Mouse (Mus musculus): ENCODE results near the gene Celf6. TPM values are rescaled to one million over a fixed set of nuclear protein-coding genes. Genes with fewer than 3 reads are reported as not detected.

Gene Celf6
- total RNA-seq, 1 experiment = 0.13 TPM

DNA sequence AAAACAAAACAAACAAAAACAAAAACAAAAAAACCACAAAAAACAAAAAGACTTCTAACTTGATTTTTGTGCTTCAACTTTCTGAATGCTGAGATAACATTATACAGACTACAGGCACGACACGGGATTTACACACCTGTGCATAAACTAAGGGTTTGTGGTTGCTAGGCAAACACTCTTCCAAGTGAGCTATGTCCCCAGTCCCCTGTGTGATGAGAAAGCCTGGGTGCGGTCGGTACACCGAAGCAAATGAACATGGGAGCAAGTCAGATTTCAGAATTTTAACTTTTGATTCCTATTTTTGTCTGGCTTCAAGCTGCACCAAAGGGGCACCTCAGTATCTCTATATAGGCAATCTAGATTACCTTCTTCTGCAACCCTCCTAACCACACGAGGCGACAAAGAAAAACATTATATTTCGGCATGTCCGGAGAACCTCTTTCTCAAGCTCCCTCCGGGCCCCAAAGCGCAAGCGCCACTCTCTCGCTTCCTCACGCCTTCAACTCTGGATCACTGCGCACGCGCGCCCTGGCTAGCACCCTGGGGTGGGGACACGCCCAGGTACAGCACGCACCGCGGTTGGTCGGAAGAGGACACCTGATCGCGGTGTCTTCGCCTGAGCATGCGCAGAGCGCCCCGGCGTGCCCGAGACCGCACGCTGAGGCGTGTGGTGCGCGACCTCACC lies 39.0 kb downstream of the Celf6 start, which contains the start of gene Parp6:
Parp6 (plus strand) TSS at position 663 of the 685 bp plus-strand sequence.
- Histone ChIP-seq H3K9me3 (ENCODE audit: control insufficient read depth, insufficient read depth, low read depth, low read length) (no peaks in the 10 kb centered on the region), H3K9ac (ENCODE audit: insufficient read depth, low read depth, low read length, poor library complexity, severe bottlenecking) (peak within 1 kb of the TSS; percentile 84), H3K4me3 (ENCODE audit: insufficient read depth in 1 of 2, low read depth in 1 of 2, low read length in 2 of 2, poor library complexity in 1 of 2, severe bottlenecking in 1 of 2) (peak within 1 kb of the TSS; percentile 82 to 84), H3K36me3 (ENCODE audit: control insufficient read depth, insufficient read depth, low read length, poor library complexity, severe bottlenecking) (no peaks in the 10 kb centered on the region), H3K27ac (ENCODE audit: insufficient read depth, low read depth, low read length, poor library complexity, severe bottlenecking) (peak within 1 kb of the TSS; percentile 15; the same call in 1 of the 2 replicates), H3K4me1 (ENCODE audit: control insufficient read depth in 2 of 2, insufficient read depth in 2 of 2, low read length in 2 of 2, poor library complexity in 1 of 2) (peaks cover 9 to 12% of the 10 kb centered on the region in 2 experiments)
- TF ChIP-seq ZC3H11A (IDR thresholded peaks at IDR 0.05; ENCODE audit: borderline replicate concordance, low read depth, low read length) (no peak), CHD2 (IDR thresholded peaks at IDR 0.05; ENCODE audit: low read depth, low read length) (no peak), HCFC1 (IDR thresholded peaks at IDR 0.05; ENCODE audit: borderline replicate concordance, insufficient read depth, low read length) (no peak), ZNF384 (IDR thresholded peaks at IDR 0.05; ENCODE audit: low read depth, low read length) (no peak)
- in situ Hi-C loops (cut with MboI; ENCODE audit: low sequenced_read_pairs in 2 of 2, unreplicated experiment in 2 of 2) = no loop called here
- peak; percentile 97 for DNase-seq (ENCODE audit: low read depth, low spot score)

DNA sequence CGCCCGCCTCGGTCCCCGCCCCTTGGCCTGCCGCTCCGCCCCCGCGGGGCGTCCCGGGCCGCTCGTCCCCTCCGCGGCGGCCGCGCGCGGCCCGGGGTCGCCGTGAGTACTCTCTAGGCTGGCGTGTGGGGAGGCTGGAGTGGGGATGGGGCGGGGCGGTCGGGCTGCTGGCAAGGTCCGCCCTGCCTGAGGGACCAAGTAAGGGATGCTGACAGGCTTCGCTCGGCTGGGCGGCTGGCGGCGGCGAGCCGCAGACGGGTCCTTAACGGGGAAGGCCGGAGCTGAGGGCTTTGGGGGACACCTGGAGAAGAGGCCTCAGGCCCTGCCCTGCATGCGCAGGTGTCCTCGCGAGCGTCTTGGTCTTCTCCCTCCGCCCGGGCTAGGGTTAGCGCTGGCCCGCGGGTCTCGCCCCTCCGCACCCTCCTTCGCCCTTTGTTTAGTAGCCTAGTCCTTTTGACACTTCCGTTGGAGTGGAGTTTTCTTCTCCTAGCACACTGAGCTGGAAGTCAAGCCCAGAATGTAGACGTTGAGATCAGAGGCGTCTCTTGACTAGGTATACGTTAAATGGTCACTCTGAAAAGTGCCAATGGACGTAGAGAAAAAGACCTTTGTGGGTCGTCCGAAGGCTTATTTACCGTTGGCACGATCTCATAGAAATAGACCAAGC lies 39.7 kb downstream of the Celf6 start:
- TF ChIP-seq ZC3H11A (IDR thresholded peaks at IDR 0.05; ENCODE audit: borderline replicate concordance, low read depth, low read length) = no peak
- TF ChIP-seq ZNF384 (IDR thresholded peaks at IDR 0.05; ENCODE audit: low read depth, low read length) = no peak
- TF ChIP-seq HCFC1 (IDR thresholded peaks at IDR 0.05; ENCODE audit: borderline replicate concordance, insufficient read depth, low read length) = no peak
- no peak for TF ChIP-seq MAFK (IDR thresholded peaks at IDR 0.05; ENCODE audit: insufficient read depth, low read depth, low read length)
- Histone ChIP-seq H3K36me3 (ENCODE audit: control insufficient read depth, insufficient read depth, low read length, poor library complexity, severe bottlenecking) (no peaks in the 10 kb centered on the region), H3K27ac (ENCODE audit: insufficient read depth, low read depth, low read length, poor library complexity, severe bottlenecking) (0 out of 2 replicates have a peak overlapping the region, but pooled peaks have one; percentile 15), H3K4me3 (ENCODE audit: insufficient read depth in 1 of 2, low read depth in 1 of 2, low read length in 2 of 2, poor library complexity in 1 of 2, severe bottlenecking in 1 of 2) (peak overlapping the region; percentile 82 to 84), H3K4me1 (ENCODE audit: control insufficient read depth in 2 of 2, insufficient read depth in 2 of 2, low read length in 2 of 2, poor library complexity in 1 of 2) (peaks cover 8 to 9% of the 10 kb centered on the region in 2 experiments; a peak in 3 of 4 replicates), H3K9ac (ENCODE audit: insufficient read depth, low read depth, low read length, poor library complexity, severe bottlenecking) (peak overlapping the region; percentile 84), H3K9me3 (ENCODE audit: control insufficient read depth, insufficient read depth, low read depth, low read length) (no peaks in the 10 kb centered on the region)
- in situ Hi-C loops (cut with MboI; ENCODE audit: low sequenced_read_pairs in 2 of 2, unreplicated experiment in 2 of 2) = no loop called here
- no peak for DNase-seq (ENCODE audit: low read depth, low spot score)

DNA sequence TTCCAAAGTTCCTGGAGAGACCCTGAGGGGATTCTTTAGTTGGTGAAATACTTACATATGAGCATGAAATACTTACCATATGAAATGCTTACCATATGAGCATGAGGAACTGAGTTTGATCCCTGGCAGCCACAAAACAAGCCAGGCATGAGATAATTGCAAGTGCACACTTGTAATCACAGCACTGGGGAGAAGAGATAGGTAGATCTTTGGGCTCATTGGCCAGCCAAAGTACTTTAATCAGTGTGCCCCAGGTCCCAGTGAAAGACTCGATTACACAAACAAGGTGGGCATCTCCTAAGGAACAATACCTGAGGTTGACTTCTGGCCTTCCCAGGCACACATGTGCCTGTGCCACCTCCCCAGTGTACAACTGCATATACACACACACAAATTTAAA lies 60.7 kb downstream of the Celf6 start:
- H3K27ac ChIP-seq (ENCODE audit: insufficient read depth, low read depth, low read length, poor library complexity, severe bottlenecking) = no peak overlapping the region
- no peak overlapping the region for H3K4me3 ChIP-seq (ENCODE audit: insufficient read depth in 1 of 2, low read depth in 1 of 2, low read length in 2 of 2, poor library complexity in 1 of 2, severe bottlenecking in 1 of 2)
- peaks cover 6% of the 10 kb centered on the region for H3K36me3 ChIP-seq (ENCODE audit: control insufficient read depth, insufficient read depth, low read length, poor library complexity, severe bottlenecking)
- TF ChIP-seq MAFK (IDR thresholded peaks at IDR 0.05; ENCODE audit: insufficient read depth, low read depth, low read length) = no peak
- in situ Hi-C loops (cut with MboI; ENCODE audit: low sequenced_read_pairs in 2 of 2, unreplicated experiment in 2 of 2) = no loop called here
- no peak overlapping the region for H3K9ac ChIP-seq (ENCODE audit: insufficient read depth, low read depth, low read length, poor library complexity, severe bottlenecking)
- no peak for DNase-seq (ENCODE audit: low read depth, low spot score)
- H3K9me3 ChIP-seq (ENCODE audit: control insufficient read depth, insufficient read depth, low read depth, low read length) = no peaks in the 10 kb centered on the region
- no peaks in the 10 kb centered on the region for H3K4me1 ChIP-seq (ENCODE audit: control insufficient read depth in 2 of 2, insufficient read depth in 2 of 2, low read length in 2 of 2, poor library complexity in 1 of 2)

DNA sequence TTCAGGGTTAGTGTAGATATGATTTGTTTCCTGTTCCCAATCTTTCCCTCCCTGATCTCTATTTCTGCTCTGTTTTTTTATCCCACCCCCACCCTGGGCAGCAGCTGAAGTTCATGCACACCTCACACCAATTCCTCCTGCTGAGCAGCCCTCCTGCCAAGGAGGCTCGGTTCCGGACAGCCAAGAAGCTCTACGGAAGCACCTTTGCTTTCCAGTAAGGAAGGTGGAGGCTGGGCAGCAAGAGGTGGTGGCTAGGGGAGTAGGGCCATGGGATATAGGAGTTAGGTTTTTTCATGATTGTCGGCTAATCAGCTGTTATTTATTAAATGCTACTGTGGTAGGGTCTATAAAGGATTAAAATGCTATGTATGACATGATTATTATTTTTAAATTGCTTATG lies 62.2 kb downstream of the Celf6 start:
- Histone ChIP-seq H3K27ac (ENCODE audit: insufficient read depth, low read depth, low read length, poor library complexity, severe bottlenecking) (no peak overlapping the region), H3K9me3 (ENCODE audit: control insufficient read depth, insufficient read depth, low read depth, low read length) (no peaks in the 10 kb centered on the region), H3K9ac (ENCODE audit: insufficient read depth, low read depth, low read length, poor library complexity, severe bottlenecking) (no peak overlapping the region), H3K36me3 (ENCODE audit: control insufficient read depth, insufficient read depth, low read length, poor library complexity, severe bottlenecking) (peaks cover 5% of the 10 kb centered on the region; the same call in 1 of the 2 replicates), H3K4me3 (ENCODE audit: insufficient read depth in 1 of 2, low read depth in 1 of 2, low read length in 2 of 2, poor library complexity in 1 of 2, severe bottlenecking in 1 of 2) (no peak overlapping the region), H3K4me1 (ENCODE audit: control insufficient read depth in 2 of 2, insufficient read depth in 2 of 2, low read length in 2 of 2, poor library complexity in 1 of 2) (no peaks in the 10 kb centered on the region)
- no peak for DNase-seq (ENCODE audit: low read depth, low spot score)
- in situ Hi-C loops (cut with MboI; ENCODE audit: low sequenced_read_pairs in 2 of 2, unreplicated experiment in 2 of 2) = no loop called here
- TF ChIP-seq ZC3H11A (IDR thresholded peaks at IDR 0.05; ENCODE audit: borderline replicate concordance, low read depth, low read length) (no peak), MAFK (IDR thresholded peaks at IDR 0.05; ENCODE audit: insufficient read depth, low read depth, low read length) (no peak), CHD2 (IDR thresholded peaks at IDR 0.05; ENCODE audit: low read depth, low read length) (no peak)

All from ES-E14 (cell line).